Mouse (Mus musculus): Measurements from ENCODE around the gene Nmb. TPM values are rescaled to one million over a fixed set of nuclear protein-coding genes. Genes with fewer than 3 reads are reported as not detected.
"Not testable (repeated sequence)": the region's sequence is repeated elsewhere in the genome, so short reads cannot be mapped to it uniquely, and the experiment has no call there.

The Nmb gene
- 6.4 and 7.2 TPM in 2 replicates for polyA plus RNA-seq (2015; fragmentation: Nextera tagmentation; extraction: Ambion mirVana)

DNA sequence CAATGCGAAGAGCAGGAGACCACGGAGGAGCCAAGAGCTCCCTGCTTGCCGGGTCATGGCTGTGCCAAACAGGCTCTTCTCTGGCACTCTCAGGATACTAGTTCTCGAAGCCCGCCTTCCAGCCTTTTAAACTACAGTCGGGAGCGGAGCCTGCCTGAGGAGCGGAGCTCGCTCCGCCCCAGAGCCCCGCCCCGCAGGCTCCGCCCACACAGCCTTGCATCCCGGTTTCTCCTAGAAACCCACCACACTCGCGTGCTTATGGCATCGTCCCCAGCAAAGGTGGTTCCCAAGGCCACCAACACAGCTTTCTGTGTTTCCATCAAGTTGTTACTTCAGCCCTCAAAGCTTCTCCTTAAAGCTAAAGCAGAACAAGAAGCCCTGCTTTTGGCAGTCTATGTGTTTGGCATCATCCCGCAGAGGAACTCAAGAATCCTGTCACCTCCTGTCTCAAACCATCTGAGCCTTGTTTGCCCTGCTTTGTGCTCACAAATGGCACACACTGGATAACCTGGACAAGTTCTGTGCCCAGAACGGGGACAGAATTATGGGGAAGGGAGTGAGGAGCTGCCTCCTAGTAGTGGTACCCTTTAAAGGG is at the start of gene Nmb:
Nmb (minus strand) TSS at position 156 of the 595 bp plus-strand sequence.
- Histone ChIP-seq H3K4me3 (replicated peaks) (peak within 1 kb of the TSS; percentile 36), H3K4me1 (peaks cover 26% of the 10 kb centered on the region), H3K4me2 (peak within 1 kb of the TSS; percentile 67), H3K9ac (replicated peaks) (peak within 1 kb of the TSS; percentile 36), H3K9me3 (replicated peaks) (no peaks in the 10 kb centered on the region), H3K27me3 (replicated peaks) (no peaks in the 10 kb centered on the region), H3K36me3 (peaks cover 24% of the 10 kb centered on the region), H3K27ac (replicated peaks) (no peak within 1 kb of the TSS)
- peak; percentile 60; the same call in 1 of the 2 replicates for ATAC-seq (ENCODE audit: low FRiP score)
- WGBS: 4% methylated on average over 19 of the region's 19 CpGs

DNA sequence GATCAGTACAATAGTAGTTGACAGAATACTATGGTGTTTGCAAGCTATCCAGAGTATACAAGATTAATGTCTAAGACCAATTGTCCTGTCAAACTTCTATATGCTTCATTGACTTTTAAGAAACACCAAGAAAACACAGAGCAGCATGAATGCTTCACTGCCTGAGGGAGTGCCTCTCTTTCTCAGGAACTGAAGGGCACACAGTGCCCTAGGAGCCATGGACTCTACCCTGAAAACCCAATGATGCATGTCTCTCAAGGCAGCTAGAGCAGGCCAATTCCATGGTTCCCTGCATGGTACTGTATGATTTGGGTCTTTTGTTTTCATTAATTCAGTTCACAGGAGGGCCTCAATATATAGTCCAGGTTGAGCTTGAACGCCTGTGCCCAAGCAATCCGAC is 49.4 kb upstream of the Nmb start:
- Histone ChIP-seq H3K36me3 (no peaks in the 10 kb centered on the region), H3K27me3 (replicated peaks) (no peaks in the 10 kb centered on the region), H3K27ac (replicated peaks) (no peak overlapping the region), H3K9ac (replicated peaks) (no peak overlapping the region), H3K4me3 (replicated peaks) (no peak overlapping the region), H3K9me3 (replicated peaks) (no peaks in the 10 kb centered on the region), H3K4me1 (no peaks in the 10 kb centered on the region), H3K4me2 (no peak overlapping the region)
- ATAC-seq (ENCODE audit: low FRiP score): no peak
- WGBS: 70% methylated on average over 2 of the region's 2 CpGs

GRCm38 (mm10) chr7:80952140-80952539 is 47.3 kb upstream of the Nmb start:
- H3K9ac ChIP-seq (replicated peaks): no peak overlapping the region
- no peaks in the 10 kb centered on the region for H3K4me1 ChIP-seq
- H3K4me3 ChIP-seq (replicated peaks): no peak overlapping the region
- H3K9me3 ChIP-seq (replicated peaks): no peaks in the 10 kb centered on the region
- ATAC-seq (ENCODE audit: low FRiP score): no peak
- WGBS: 66% methylated on average over 3 of the region's 3 CpGs
- H3K27me3 ChIP-seq (replicated peaks): no peaks in the 10 kb centered on the region
- H3K27ac ChIP-seq (replicated peaks): no peak overlapping the region
- H3K4me2 ChIP-seq: no peak overlapping the region
- no peaks in the 10 kb centered on the region for H3K36me3 ChIP-seq

GRCm38 (mm10) chr7:80951461-80951860 is 46.6 kb upstream of the Nmb start:
- WGBS: 85% methylated on average over 4 of the region's 4 CpGs
- H3K4me1 ChIP-seq: peaks cover 4% of the 10 kb centered on the region
- H3K27ac ChIP-seq (replicated peaks): no peak overlapping the region
- no peak for ATAC-seq (ENCODE audit: low FRiP score)
- no peak overlapping the region for H3K9ac ChIP-seq (replicated peaks)
- no peaks in the 10 kb centered on the region for H3K36me3 ChIP-seq
- H3K4me2 ChIP-seq: no peak overlapping the region
- no peak overlapping the region for H3K4me3 ChIP-seq (replicated peaks)
- H3K27me3 ChIP-seq (replicated peaks): no peaks in the 10 kb centered on the region
- H3K9me3 ChIP-seq (replicated peaks): no peaks in the 10 kb centered on the region

- WGBS: 1% methylated on average over 44 of the region's 44 CpGs
- Histone ChIP-seq H3K27me3 (replicated peaks) (no peaks in the 10 kb centered on the region), H3K4me2 (peak within 1 kb of the TSS; percentile 84), H3K9ac (replicated peaks) (peak within 1 kb of the TSS; percentile 77), H3K9me3 (replicated peaks) (no peaks in the 10 kb centered on the region), H3K36me3 (peaks cover 10% of the 10 kb centered on the region; the same call in 1 of the 2 replicates), H3K27ac (replicated peaks) (peak within 1 kb of the TSS; percentile 99), H3K4me1 (peaks cover 26% of the 10 kb centered on the region), H3K4me3 (replicated peaks) (peak within 1 kb of the TSS; percentile 92)
- ATAC-seq (ENCODE audit: low FRiP score): peak; percentile 100
These were observed 42.8 kb upstream of the Nmb start, which contains the start of gene Sec11a for GRCm38 (mm10) chr7:80947445-80948350. Gene Sec11a (minus strand): TSS chr7:80947780.

DNA sequence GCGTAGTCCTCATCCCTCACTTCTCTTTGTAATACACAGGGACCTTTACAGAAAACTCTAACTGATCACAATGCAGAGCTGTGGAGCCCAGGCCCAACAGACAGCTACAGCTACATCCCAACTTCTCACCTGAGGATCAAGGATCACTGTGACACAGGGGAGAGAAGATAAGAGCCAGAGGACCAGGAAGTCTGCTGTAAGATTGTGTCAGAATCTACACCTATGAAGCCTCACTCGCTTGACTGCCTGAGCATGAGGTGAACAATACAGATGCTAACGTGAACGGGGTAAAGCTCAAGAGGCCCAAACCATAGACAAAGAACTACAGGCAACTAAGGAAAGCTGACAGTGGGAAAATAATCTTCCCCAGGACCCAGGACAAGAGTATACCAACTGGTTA is 34.9 kb upstream of the Nmb start:
- Histone ChIP-seq H3K4me1 (peaks cover 11% of the 10 kb centered on the region), H3K4me2 (no peak overlapping the region)

GRCm38 (mm10) chr7:80937304-80937666 is 32.4 kb upstream of the Nmb start:
- peaks cover 16% of the 10 kb centered on the region for H3K36me3 ChIP-seq
- H3K9ac ChIP-seq (replicated peaks); H3K27ac ChIP-seq (replicated peaks); H3K4me2 ChIP-seq; H3K4me1 ChIP-seq; ATAC-seq (ENCODE audit: low FRiP score); H3K4me3 ChIP-seq (replicated peaks); H3K27me3 ChIP-seq (replicated peaks); H3K9me3 ChIP-seq (replicated peaks): not testable (repeated sequence)

More for the DNA sequence above, 34.9 kb upstream of the Nmb start:
- H3K27ac ChIP-seq (replicated peaks): no peak overlapping the region
- H3K36me3 ChIP-seq: peaks cover 3% of the 10 kb centered on the region
- H3K9ac ChIP-seq (replicated peaks): no peak overlapping the region
- no peak overlapping the region for H3K4me3 ChIP-seq (replicated peaks)
- no peaks in the 10 kb centered on the region for H3K9me3 ChIP-seq (replicated peaks)
- 94% methylated on average over 4 of the region's 4 CpGs for WGBS
- no peak for ATAC-seq (ENCODE audit: low FRiP score)
- H3K27me3 ChIP-seq (replicated peaks): no peaks in the 10 kb centered on the region

GRCm38 (mm10) chr7:80936617-80937303 is 31.9 kb upstream of the Nmb start:
- H3K4me1 ChIP-seq; H3K4me3 ChIP-seq (replicated peaks); H3K27ac ChIP-seq (replicated peaks); H3K9ac ChIP-seq (replicated peaks); H3K27me3 ChIP-seq (replicated peaks); H3K9me3 ChIP-seq (replicated peaks); ATAC-seq (ENCODE audit: low FRiP score); H3K4me2 ChIP-seq: not testable (repeated sequence)
- 75% methylated on average over 7 of the region's 7 CpGs for WGBS
- peaks cover 21% of the 10 kb centered on the region for H3K36me3 ChIP-seq

DNA sequence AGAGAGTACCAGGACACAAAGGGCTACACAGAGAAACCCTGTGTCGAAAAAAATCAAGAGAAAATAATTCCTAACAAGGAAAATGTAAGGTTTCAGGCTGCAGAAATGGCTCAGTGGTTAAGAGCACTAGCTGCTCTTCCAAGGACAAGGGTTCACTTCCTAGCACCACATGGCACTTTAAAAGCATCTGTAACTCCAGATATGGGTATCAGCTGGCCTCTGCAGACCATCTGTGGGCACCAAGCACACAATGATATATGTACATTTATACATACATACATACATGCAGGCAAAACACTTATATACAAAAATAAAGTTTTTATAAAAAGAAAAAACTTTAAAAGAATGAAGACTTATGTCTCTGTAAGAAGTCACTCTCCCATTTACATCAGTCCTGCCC is 31.0 kb upstream of the Nmb start:
- Histone ChIP-seq H3K36me3 (peaks cover 28% of the 10 kb centered on the region), H3K4me3 (replicated peaks) (no peak overlapping the region), H3K4me2 (no peak overlapping the region), H3K9ac (replicated peaks) (no peak overlapping the region), H3K27ac (replicated peaks) (no peak overlapping the region), H3K27me3 (replicated peaks) (no peaks in the 10 kb centered on the region), H3K9me3 (replicated peaks) (no peaks in the 10 kb centered on the region), H3K4me1 (peaks cover 3% of the 10 kb centered on the region; the same call in 1 of the 2 replicates)
- no peak for ATAC-seq (ENCODE audit: low FRiP score)
- WGBS: 96% methylated on average over 1 of the region's 1 CpGs

DNA sequence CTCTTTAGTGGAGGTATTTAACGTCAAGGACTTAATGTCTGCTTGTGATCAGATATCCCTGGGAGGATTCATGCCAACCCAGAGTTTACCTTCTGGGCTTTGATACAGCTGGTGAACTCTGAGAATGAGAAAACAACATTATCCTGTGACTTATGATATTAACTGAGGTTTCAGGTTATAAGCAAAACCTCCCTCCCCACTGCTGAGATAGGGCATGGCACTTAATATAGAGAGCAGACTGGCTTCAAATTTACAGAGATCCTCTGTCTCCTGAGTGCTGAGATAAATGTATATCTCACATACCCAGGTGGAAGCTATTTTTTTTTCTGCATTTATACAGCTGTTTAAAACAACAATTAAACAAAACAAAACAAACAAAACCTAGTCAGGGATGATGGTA is 27.9 kb upstream of the Nmb start:
- 85% methylated on average over 1 of the region's 1 CpGs for WGBS
- H3K9me3 ChIP-seq (replicated peaks): no peaks in the 10 kb centered on the region
- H3K4me1 ChIP-seq: peaks cover 2% of the 10 kb centered on the region; the same call in 1 of the 2 replicates
- H3K9ac ChIP-seq (replicated peaks): no peak overlapping the region
- H3K36me3 ChIP-seq: peaks cover 28% of the 10 kb centered on the region
- no peaks in the 10 kb centered on the region for H3K27me3 ChIP-seq (replicated peaks)
- H3K4me2 ChIP-seq: no peak overlapping the region
- H3K27ac ChIP-seq (replicated peaks): no peak overlapping the region
- ATAC-seq (ENCODE audit: low FRiP score): no peak
- H3K4me3 ChIP-seq (replicated peaks): no peak overlapping the region

GRCm38 (mm10) chr7:80931618-80932207 is 26.8 kb upstream of the Nmb start:
- Histone ChIP-seq H3K9me3 (replicated peaks) (no peaks in the 10 kb centered on the region), H3K36me3 (peaks cover 35% of the 10 kb centered on the region), H3K9ac (replicated peaks) (no peak overlapping the region), H3K27ac (replicated peaks) (no peak overlapping the region), H3K27me3 (replicated peaks) (no peaks in the 10 kb centered on the region), H3K4me1 (no peaks in the 10 kb centered on the region), H3K4me2 (no peak overlapping the region), H3K4me3 (replicated peaks) (no peak overlapping the region)
- WGBS: 73% methylated on average over 8 of the region's 8 CpGs
- ATAC-seq (ENCODE audit: low FRiP score): no peak

Data from neural tube, embryonic 15.5 days (tissue).